ENCODE assay signal across 17 mouse cellular contexts in genomic region chr1:6979626-6980025, GRCm38 (mm10).
DNase-seq lines count a peak whose midpoint lies in the region; ATAC-seq lines count a peak whose summit lies in the region.
"Had no signal": no experiment of that assay in that cellular context is flagged by ENCODE, and none has a peak within 500 bp of the region (broad histone marks: within the 10 kb centered on the region; RNA-seq: fewer than 3 reads in every experiment).

No protein-coding gene starts in this region.

- no peak for DNase-seq in frontal cortex, postnatal 10 days (ENCODE audit: low spot score in 2 of 2)
- peak; percentile 1 for DNase-seq in layer of hippocampus, adult 9-10 months (ENCODE audit: low spot score)
- no peak for DNase-seq in layer of hippocampus, adult 11-12 months (ENCODE audit: low spot score)
- peak; percentile 3 for DNase-seq in 3T3-L1 (ENCODE audit: low read depth, low spot score)
- DNase-seq in brain, adult 2 months (ENCODE audit: low read depth, low spot score): peak; percentile 15
- DNase-seq: adrenal gland, postnatal 14 days; B cell, adult 2 months; gastrocnemius, postnatal 10 days; kidney, adult 2 months; kidney, postnatal 10 days; liver, embryonic 13.5 days; lung, adult 2 months; right cerebral cortex, postnatal 14 days; spleen, adult 18-20 months; thymus, postnatal 25 days had no signal

- ATAC-seq in frontal cortex, adult (ENCODE audit: low TSS enrichment): 0 out of 2 replicates have a peak, but pooled peaks have one; percentile 52
- no peak for ATAC-seq in activated CD4-positive, CD25-positive, alpha-beta regulatory T cell, adult 4 months

Comparison
In these comparisons a context has a peak if more than half of its experiments do, and no peak if none do; other contexts are left out.
1. DNase-seq: peak in layer of hippocampus, adult 9-10 months (single experiment), 3T3-L1 (single experiment) and brain, adult 2 months (single experiment); none in frontal cortex, postnatal 10 days (0 of 2) and layer of hippocampus, adult 11-12 months (single experiment).